Mouse (Mus musculus) liver, embryonic 13.5 days (tissue): ENCODE measurements around the gene Nisch. TPM values are rescaled to one million over a fixed set of nuclear protein-coding genes. Genes with fewer than 3 reads are reported as not detected.

ENCODE experiments used
- ATAC-seq: fragments of 200-750 bp; cut with Nextera tagmentation; 2 replicates; pipeline ENCODE4 v1.8.0; 2017; ENCODE audit warnings: low read depth, mild to moderate bottlenecking, moderate number of reproducible peaks, moderate library complexity
- DNase-seq: peaks from one replicate; pipeline ENCODE4 v3.0.0; 2022
- H3K27ac ChIP-seq: fragments of 300-500 bp; sonication (generic); 2 replicates; pipeline ENCODE4 v1.5.1; 2015; ENCODE audit warnings: moderate library complexity, mild to moderate bottlenecking, inconsistent platforms
- H3K27me3 ChIP-seq: fragments of 300-500 bp; sonication (generic); 2 replicates; pipeline ENCODE4 v1.6.1; 2015; ENCODE audit warnings: mild to moderate bottlenecking, inconsistent platforms
- H3K36me3 ChIP-seq: fragments of 300-500 bp; sonication (generic); 2 replicates; pipeline ENCODE4 v1.6.1; 2015; ENCODE audit warnings: mild to moderate bottlenecking, inconsistent platforms
- H3K4me1 ChIP-seq: fragments of 300-500 bp; sonication (generic); replicated peaks from 2 replicates; pipeline ENCODE4 v1.6.1; 2015; ENCODE audit warnings: inconsistent platforms
- H3K4me2 ChIP-seq: fragments of 300-500 bp; sonication (generic); 2 replicates; pipeline ENCODE4 v1.6.1; 2015; ENCODE audit warnings: inconsistent platforms, mild to moderate bottlenecking, moderate library complexity
- H3K4me3 ChIP-seq: fragments of 300-500 bp; sonication (generic); replicated peaks from 2 replicates; pipeline ENCODE4 v1.5.1; 2015; ENCODE audit warnings: mild to moderate bottlenecking, inconsistent platforms
- H3K9ac ChIP-seq: fragments of 300-500 bp; sonication (generic); 2 replicates; pipeline ENCODE4 v1.6.1; 2015; ENCODE audit warnings: mild to moderate bottlenecking, inconsistent platforms
- H3K9me3 ChIP-seq: fragments of 300-500 bp; sonication (generic); replicated peaks from 2 replicates; pipeline ENCODE4 v1.6.1; 2016; ENCODE audit warnings: inconsistent platforms
- WGBS: fragments of 180-500 bp; shearing (Covaris S2); methylation state at CpG from one replicate; pipeline ENCODE4 v1.1.7; 2015; ENCODE audit not compliant: insufficient replicate concordance; 5-methylcytosine and 5-hydroxymethylcytosine counted together
- polyA plus RNA-seq: library from polyadenylated mRNA; unstranded; fragments of >200 nt; fragmentation: Nextera tagmentation; extraction: Ambion mirVana; gene quantifications from 2 replicates; pipeline ENCODE4 v1.2.1, GENCODE M21; 2015

Gene Nisch
- polyA plus RNA-seq, 1 experiment from 2014 or later, result 77.9 TPM

DNA sequence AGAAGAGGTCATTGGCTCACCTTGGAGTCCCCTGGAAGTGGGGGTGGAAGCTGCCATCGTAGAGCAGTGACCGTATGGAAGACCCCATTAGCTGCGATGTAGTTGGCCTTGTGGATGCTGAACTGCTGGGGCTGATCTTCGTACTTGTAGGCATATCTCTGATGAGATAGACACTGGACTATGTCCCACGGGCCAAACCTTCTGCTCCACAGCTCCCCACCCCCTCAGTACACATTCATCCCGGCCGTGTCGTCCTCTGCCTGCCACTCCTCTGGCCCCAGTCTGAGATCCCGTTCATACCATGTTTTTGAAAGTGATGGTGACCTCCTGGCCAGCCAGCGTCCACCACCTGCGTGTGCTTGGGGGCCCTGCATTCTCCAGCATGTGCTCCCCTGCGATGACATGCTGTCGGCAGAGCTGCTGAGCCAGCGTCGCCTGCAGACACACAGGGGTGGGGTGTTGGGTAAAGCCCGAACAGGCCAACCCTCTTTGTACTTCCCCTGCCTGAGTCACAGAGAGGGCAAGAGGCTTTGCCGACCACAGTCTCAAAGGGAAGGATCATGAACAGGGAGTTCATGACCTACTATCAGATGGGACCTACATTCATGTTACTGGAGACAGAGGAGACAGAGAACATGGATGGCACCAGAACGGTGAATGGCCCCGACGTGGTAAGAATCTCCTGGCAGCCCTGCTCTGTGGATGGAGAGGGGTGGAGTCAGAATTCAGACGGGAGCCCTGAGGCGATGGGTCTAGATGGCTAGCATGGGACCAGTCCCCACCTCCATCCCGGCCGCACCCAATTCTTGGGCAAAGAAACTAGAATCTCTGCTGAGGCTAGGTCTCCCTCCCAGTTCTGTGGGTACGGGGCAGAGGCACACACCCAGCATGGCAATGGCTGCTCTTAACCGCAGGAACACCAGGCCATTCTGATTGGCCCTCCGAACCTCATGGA, 56.3 kb downstream of the Nisch start:
- DNase-seq (no peak), ATAC-seq (peak; percentile 65)
- H3K9ac ChIP-seq, result no peak overlapping the region
- H3K36me3 ChIP-seq, result 0 out of 2 replicates have a peak, but pooled peaks cover 1% of the 10 kb centered on the region
- H3K4me2 ChIP-seq, result peak overlapping the region; percentile 43
- WGBS, result 57% methylated on average over 27 of the region's 27 CpGs
- H3K9me3 ChIP-seq, result no peaks in the 10 kb centered on the region
- peaks cover 15% of the 10 kb centered on the region for H3K27me3 ChIP-seq
- peak overlapping the region; percentile 47 for H3K27ac ChIP-seq
- peaks cover 53% of the 10 kb centered on the region for H3K4me1 ChIP-seq
- 0 out of 2 replicates have a peak overlapping the region, but pooled peaks have one; percentile 12 for H3K4me3 ChIP-seq

DNA sequence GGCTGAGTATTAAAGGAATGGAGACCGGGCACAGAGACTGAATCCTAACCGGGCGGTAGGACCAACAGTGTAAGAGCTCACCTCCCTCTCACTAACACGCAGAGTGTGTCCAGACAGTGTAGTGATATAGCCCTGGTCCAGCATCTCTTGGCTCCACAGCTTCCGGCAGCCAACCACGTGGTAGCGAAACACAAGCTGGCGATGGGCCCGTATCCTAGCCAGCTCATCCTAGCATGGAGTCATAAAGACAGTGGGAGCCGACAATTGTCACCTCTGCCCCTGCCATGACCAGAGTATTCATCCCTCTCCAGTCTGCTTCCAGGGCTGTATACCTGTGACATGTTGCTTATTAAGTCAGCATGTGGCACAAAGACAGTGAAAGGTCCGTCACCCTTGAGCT, 71.1 kb downstream of the Nisch start:
- Histone ChIP-seq H3K27me3 (0 out of 2 replicates have a peak, but pooled peaks cover under 1% of the 10 kb centered on the region), H3K27ac (no peak overlapping the region), H3K9me3 (no peaks in the 10 kb centered on the region), H3K36me3 (peaks cover 41% of the 10 kb centered on the region), H3K4me3 (no peak overlapping the region), H3K4me2 (no peak overlapping the region), H3K9ac (no peak overlapping the region), H3K4me1 (no peaks in the 10 kb centered on the region)
- ATAC-seq (no peak), DNase-seq (no peak)
- WGBS, result 87% methylated on average over 11 of the region's 11 CpGs

DNA sequence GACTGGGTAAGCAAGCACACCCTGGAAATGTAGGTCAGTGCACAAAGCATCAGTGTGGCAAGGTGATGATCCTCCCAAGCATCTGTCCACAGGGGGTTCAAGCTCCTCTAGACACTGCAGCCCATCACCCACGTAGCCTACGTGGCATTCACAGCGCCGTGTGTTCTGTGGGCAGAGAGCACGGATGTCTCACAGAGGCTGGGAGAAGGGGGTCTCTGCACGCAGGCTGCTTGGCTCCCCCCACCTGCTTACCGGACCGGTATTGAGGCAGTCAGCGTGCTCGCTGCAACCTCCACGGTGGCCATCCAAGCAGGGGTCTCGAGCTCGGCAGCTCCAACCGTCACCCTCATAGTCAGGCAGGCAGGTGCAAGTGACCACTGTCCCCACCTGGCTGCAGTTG, 75.7 kb downstream of the Nisch start:
- no peaks in the 10 kb centered on the region for H3K4me1 ChIP-seq
- H3K9me3 ChIP-seq, result no peaks in the 10 kb centered on the region
- H3K4me2 ChIP-seq, result no peak overlapping the region
- no peaks in the 10 kb centered on the region for H3K27me3 ChIP-seq
- no peak for DNase-seq
- peaks cover 85% of the 10 kb centered on the region for H3K36me3 ChIP-seq
- 86% methylated on average over 14 of the region's 14 CpGs for WGBS
- H3K9ac ChIP-seq, result no peak overlapping the region
- H3K27ac ChIP-seq, result no peak overlapping the region
- H3K4me3 ChIP-seq, result no peak overlapping the region
- ATAC-seq, result no peak

DNA sequence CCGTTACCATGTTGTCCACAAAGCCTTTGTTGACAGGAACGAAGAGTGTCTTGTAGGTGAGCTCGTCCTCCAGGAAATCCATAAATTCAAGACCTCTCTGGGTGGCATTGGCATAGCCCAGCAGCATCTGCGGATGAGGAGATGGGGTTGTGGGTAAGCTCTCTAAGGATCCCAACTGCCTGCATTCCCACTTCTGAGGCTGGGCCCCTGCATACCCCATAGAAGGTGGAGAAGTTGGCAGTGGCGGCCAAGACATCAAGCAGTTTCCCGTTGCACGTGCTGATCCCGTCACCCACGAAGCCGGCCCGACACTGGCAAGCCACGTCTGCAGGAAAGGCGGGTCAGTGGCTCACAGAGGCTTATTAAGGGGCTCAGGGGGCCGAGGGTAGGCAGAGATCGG, 76.6 kb downstream of the Nisch start:
- Histone ChIP-seq H3K4me2 (no peak overlapping the region), H3K4me1 (no peaks in the 10 kb centered on the region), H3K9me3 (no peaks in the 10 kb centered on the region), H3K4me3 (no peak overlapping the region), H3K36me3 (peaks cover 90% of the 10 kb centered on the region), H3K27me3 (no peaks in the 10 kb centered on the region), H3K27ac (no peak overlapping the region), H3K9ac (no peak overlapping the region)
- ATAC-seq (no peak), DNase-seq (no peak)
- 80% methylated on average over 15 of the region's 15 CpGs for WGBS

DNA sequence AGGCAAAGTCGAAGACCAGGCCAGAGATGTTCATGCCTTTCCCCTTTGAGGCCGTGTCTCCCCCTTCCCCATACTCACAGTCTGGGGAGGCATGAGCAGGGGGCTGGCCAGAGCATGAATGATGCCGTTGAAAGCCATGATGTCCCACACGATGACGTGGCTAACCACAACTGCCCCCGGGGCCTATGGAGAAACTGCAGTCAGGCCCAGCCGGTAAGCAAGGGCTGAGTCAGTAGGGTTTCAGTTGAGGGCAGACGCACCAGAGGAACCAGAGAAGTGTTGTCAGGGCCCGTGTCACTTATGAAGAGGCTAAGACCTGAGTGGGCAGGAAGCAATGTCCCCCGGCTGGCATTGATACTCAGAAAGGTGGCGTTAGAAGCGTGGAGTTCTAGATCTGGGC, 77.1 kb downstream of the Nisch start:
- Histone ChIP-seq H3K4me3 (no peak overlapping the region), H3K4me1 (no peaks in the 10 kb centered on the region), H3K36me3 (peaks cover 92% of the 10 kb centered on the region), H3K9me3 (no peaks in the 10 kb centered on the region), H3K9ac (no peak overlapping the region), H3K4me2 (no peak overlapping the region), H3K27me3 (no peaks in the 10 kb centered on the region), H3K27ac (no peak overlapping the region)
- WGBS, result 49% methylated on average over 12 of the region's 12 CpGs
- ATAC-seq (no peak), DNase-seq (no peak)

DNA sequence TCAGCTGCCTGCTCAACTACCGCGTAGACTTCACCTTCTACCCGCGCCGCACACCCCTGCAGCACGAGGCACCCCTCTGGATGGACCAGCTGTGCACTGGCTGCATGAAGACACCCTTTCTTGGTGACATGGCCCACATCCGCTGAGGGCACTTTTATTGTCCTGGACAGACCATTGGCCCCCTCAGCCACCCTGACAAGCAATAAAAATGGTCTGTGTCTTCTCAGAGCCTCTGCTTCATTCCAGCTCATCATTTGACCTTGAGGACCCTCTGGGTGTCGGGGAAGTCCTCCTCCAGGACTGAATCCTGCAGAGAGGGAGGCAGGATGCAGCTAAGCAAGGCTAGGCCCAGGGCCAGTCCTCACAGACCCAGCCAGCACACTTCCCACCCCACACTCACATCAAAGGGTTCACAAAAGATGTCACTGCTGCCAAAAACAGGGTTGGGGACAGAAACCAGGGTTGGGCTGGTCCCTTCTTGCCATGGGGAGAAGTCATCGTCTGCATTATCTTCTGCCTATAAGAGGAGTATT, 77.8 kb downstream of the Nisch start:
- Histone ChIP-seq H3K4me1 (peaks cover 2% of the 10 kb centered on the region; the same call in 1 of the 2 replicates), H3K36me3 (peaks cover 97% of the 10 kb centered on the region), H3K4me3 (no peak overlapping the region), H3K9me3 (no peaks in the 10 kb centered on the region), H3K27me3 (no peaks in the 10 kb centered on the region), H3K4me2 (no peak overlapping the region), H3K27ac (peak overlapping the region; percentile 39; the same call in 1 of the 2 replicates), H3K9ac (no peak overlapping the region)
- no peak for DNase-seq
- WGBS, result 73% methylated on average over 9 of the region's 9 CpGs
- ATAC-seq, result no peak

DNA sequence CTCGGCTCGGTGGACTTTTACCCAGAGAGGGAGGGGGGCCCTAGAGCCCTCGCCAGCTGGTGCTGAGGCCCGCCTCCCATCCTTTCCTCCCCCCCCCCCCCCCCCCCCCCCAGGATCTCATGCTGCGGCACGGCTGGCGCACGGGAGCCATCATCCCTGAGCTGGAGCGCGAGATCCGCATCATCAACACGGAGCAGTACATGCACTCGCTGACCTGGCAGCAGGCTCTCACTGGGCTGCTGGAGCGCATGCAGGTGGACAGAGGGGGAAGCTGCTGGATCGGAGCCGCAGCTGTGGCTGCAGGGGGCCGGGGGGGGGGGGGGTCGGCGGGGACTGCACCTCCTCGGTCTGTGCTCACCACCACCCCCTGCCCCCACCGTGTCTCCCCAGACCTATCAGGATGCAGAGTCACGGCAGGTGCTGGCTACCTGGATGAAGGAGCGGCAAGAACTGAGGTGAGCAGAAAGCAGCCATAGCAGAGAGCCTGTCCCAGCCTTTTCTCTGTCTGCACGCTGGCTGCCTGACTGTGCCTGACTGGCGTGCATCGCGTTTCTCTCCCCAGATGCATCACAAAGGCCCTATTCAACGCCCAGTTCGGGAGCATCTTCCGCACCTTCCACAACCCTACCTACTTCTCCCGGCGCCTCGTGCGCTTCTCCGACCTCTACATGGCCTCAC, 78.4 kb downstream of the Nisch start:
- ATAC-seq, result no peak
- Histone ChIP-seq H3K4me3 (no peak overlapping the region), H3K9me3 (no peaks in the 10 kb centered on the region), H3K36me3 (peaks cover 94% of the 10 kb centered on the region), H3K9ac (no peak overlapping the region), H3K27me3 (no peaks in the 10 kb centered on the region), H3K4me2 (no peak overlapping the region), H3K27ac (peak overlapping the region; percentile 39; the same call in 1 of the 2 replicates), H3K4me1 (peaks cover 8% of the 10 kb centered on the region)
- no peak for DNase-seq
- 84% methylated on average over 27 of the region's 35 CpGs for WGBS

DNA sequence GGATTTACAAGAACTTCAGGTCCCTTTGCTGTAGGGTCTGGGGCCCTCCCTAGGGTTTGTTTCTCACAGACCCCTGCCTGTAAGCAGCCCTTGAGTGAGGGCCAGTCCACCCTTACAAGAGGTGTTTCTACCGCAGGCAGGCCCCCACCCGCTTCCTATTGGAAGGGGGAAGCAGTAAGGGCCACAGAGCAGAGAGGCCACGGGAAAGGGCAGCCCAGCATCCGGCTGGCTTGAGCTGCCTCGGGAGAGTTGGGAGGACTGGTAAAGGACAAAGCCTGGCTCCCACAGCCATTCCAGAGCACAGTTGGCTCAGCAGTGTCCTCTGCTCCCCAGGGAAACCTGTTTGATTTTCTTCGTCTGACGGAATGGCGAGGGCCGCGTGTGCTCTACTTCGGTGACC, 79.0 kb downstream of the Nisch start:
- Histone ChIP-seq H3K9ac (no peak overlapping the region), H3K27me3 (no peaks in the 10 kb centered on the region), H3K27ac (no peak overlapping the region; the same call in 1 of the 2 replicates), H3K9me3 (no peaks in the 10 kb centered on the region), H3K4me1 (peaks cover 13% of the 10 kb centered on the region), H3K4me3 (no peak overlapping the region), H3K36me3 (peaks cover 89% of the 10 kb centered on the region), H3K4me2 (no peak overlapping the region)
- WGBS, result 82% methylated on average over 11 of the region's 11 CpGs
- DNase-seq (no peak), ATAC-seq (no peak)

DNA sequence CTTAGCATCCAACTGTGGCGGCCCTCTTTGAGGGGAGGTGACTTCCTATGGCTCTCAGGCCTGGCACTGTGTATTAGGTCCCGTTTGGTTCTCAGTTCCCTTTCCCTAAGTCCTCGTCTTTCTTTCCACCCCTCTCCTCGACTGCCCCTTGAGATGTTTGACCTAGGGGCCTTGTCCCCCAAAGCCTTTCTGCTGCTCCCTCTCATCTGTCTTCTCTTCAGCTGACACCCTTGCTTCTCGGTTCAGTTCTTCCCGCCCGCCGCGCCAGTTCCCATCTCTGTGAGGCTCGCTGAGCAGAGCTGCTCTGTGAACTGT, 79.5 kb downstream of the Nisch start:
- Histone ChIP-seq H3K4me3 (no peak overlapping the region), H3K27me3 (no peaks in the 10 kb centered on the region), H3K9ac (no peak overlapping the region), H3K9me3 (no peaks in the 10 kb centered on the region), H3K4me1 (peaks cover 19% of the 10 kb centered on the region), H3K27ac (no peak overlapping the region; the same call in 1 of the 2 replicates), H3K36me3 (peaks cover 83% of the 10 kb centered on the region), H3K4me2 (no peak overlapping the region)
- ATAC-seq (no peak), DNase-seq (no peak)
- 81% methylated on average over 10 of the region's 10 CpGs for WGBS

DNA sequence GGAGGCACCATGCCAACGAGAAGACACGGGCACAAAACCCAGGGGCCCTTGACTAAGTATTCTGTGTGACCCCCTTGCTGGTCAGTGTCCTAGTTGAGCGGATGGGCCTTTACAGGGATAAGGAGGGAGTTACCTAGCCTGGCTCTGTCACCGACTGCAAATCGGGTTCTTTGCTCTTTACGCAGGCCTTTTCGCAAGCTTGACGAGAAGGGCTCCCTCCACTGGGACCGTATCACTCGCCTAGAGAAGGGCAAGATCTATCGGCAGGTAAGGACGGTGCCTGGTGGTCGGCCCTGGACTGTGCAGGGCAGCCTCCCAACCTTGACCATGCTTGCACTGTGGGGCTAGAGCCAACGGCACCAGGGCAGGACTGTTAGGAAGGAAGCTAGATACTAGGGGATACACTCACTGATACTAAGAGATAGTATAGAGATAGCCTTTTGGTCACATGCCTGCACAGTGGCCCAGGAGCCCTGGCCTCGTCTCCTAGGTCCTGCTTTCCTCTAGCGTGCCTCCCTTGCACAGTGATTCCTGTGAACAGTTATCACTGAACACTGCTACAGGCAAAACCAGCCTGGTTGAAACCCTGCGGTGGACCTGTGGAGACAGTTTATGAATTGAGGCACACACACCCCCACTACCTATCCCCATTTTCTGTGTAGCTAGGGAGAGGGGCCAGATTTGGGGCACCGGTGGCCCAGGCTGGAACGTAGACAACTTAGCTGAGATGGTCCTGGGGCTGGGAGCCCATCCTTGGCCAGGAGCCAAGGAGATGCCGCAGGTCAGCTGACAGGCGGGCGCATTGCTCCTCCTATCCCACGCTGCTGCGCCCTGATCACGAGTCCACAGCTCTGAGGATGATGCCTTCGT, 80.1 kb downstream of the Nisch start:
- H3K4me3 ChIP-seq, result no peak overlapping the region
- H3K27ac ChIP-seq, result no peak overlapping the region
- H3K4me2 ChIP-seq, result no peak overlapping the region
- 84% methylated on average over 26 of the region's 26 CpGs for WGBS
- no peaks in the 10 kb centered on the region for H3K27me3 ChIP-seq
- peaks cover 25% of the 10 kb centered on the region for H3K4me1 ChIP-seq
- H3K36me3 ChIP-seq, result peaks cover 77% of the 10 kb centered on the region
- H3K9me3 ChIP-seq, result no peaks in the 10 kb centered on the region
- DNase-seq, result no peak
- H3K9ac ChIP-seq, result no peak overlapping the region
- no peak for ATAC-seq
